Mouse (Mus musculus): ENCODE measurements around the gene Gm8720. TPM values are rescaled to one million over a fixed set of nuclear protein-coding genes. Genes with fewer than 3 reads are reported as not detected.
"Not testable (repeated sequence)": the region's sequence is repeated elsewhere in the genome, so short reads cannot be mapped to it uniquely, and the experiment has no call there.

Gm8720 gene
- not detected for total RNA-seq (2021)
- long read RNA-seq, experiment 1 = 0 reads
- long read RNA-seq, experiment 2 = 0 reads

GRCm38 (mm10) chr7:23067356-23067755 is at the start of gene Gm8720:
Gm8720 (minus strand) TSS chr7:23067456.
- intact Hi-C loops (cut with DNase I); DNase-seq (ENCODE audit: extremely low spot score in 1 of 2, low spot score in 2 of 2): not testable (repeated sequence)

GRCm38 (mm10) chr7:23055240-23055639 is 12.0 kb downstream of the Gm8720 start, which contains the start of gene Vmn1r163:
Vmn1r163 (plus strand) TSS chr7:23055540.
- DNase-seq (ENCODE audit: extremely low spot score in 1 of 2, low spot score in 2 of 2); H3K27ac ChIP-seq; intact Hi-C loops (cut with DNase I); H3K4me3 ChIP-seq: not testable (repeated sequence)

More at GRCm38 (mm10) chr7:23067356-23067755, at the start of gene Gm8720:
- not testable (repeated sequence) for H3K27ac ChIP-seq, H3K4me3 ChIP-seq

DNA sequence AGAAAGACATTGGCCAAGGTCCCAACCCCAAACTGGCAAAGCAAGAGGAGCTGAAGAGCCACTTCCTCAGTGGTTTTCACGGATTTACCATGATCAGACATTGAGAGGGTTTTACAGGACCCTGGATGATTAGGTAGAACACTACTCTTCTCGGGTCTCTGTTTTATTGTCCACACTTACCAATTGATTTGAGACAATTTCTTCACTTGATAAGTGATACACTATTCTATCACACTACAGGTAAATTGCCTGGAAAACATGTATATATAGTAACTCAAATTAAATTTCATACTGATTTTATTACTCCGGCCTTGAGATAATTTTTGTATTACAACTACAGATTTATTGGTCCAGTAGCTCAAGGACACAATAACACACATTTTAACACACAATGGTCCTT is 47.4 kb downstream of the Gm8720 start, which contains the start of gene Gm4216:
Gene Gm4216 (minus strand): TSS at position 101 of the 400 bp plus-strand sequence.
- DNase-seq (ENCODE audit: extremely low spot score in 1 of 2, low spot score in 2 of 2); intact Hi-C loops (cut with DNase I); H3K4me3 ChIP-seq; H3K27ac ChIP-seq: not testable (repeated sequence)

Other genes starting within 250 kb of the Gm8720 start
- gene Vmn1r159, start 223.9 kb downstream of the Gm8720 start, total RNA-seq (2021) = not detected
- gene Vmn1r160, start 196.2 kb downstream of the Gm8720 start, total RNA-seq (2021) = not detected
- not detected for gene Gm4214, start 82.8 kb downstream of the Gm8720 start, total RNA-seq (2021)
- not detected for gene Gm4216, start 47.5 kb downstream of the Gm8720 start, total RNA-seq (2021)
- not detected for gene Vmn1r163, start 11.9 kb downstream of the Gm8720 start, total RNA-seq (2021)
- gene Gm10662, start 77.0 kb upstream of the Gm8720 start, total RNA-seq (2021) = not detected
- gene Vmn1r165, start 149.9 kb upstream of the Gm8720 start, total RNA-seq (2021) = not detected
- gene Vmn1r166, start 184.2 kb upstream of the Gm8720 start, total RNA-seq (2021) = not detected
- gene Gm6902, start 211.4 kb upstream of the Gm8720 start, total RNA-seq (2021) = not detected
- not detected for gene Nlrp4e, start 233.7 kb upstream of the Gm8720 start, total RNA-seq (2021)